Mouse (Mus musculus): Measurements from ENCODE around the gene Ctdsp1.

Ctdsp1 gene

GRCm38 (mm10) chr1:74444538-74444937 lies 53.2 kb downstream of the Ctdsp1 start:
- DNase-seq (ENCODE audit: low spot score in 2 of 2): no peak

All from frontal cortex, postnatal 36 days (tissue).